Mouse (Mus musculus): ENCODE results near the gene Nkiras2.
"Not testable (repeated sequence)": the region's sequence is repeated elsewhere in the genome, so short reads cannot be mapped to it uniquely, and the experiment has no call there.

Nkiras2 gene

DNA sequence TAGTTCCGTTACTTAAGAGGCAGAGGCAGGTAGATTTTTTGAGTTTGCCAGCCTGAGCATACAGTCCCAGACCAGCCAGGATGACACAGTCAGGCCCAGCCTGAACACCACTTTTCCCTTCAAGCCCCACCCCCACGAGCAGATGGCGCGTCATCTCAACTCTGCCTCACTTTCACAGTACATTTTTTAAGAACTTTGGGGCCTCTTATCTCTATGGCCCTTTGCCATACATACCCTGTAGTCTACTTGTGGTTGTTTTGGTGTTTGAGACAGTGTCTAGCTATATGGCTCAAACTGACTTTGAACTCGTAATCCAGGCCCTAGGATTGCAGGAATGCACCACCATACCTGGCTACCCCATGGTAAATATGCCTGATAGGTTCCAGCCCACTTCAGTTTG is 9.0 kb downstream of the Nkiras2 start:
- no peak for DNase-seq (ENCODE audit: extremely low spot score)

DNA sequence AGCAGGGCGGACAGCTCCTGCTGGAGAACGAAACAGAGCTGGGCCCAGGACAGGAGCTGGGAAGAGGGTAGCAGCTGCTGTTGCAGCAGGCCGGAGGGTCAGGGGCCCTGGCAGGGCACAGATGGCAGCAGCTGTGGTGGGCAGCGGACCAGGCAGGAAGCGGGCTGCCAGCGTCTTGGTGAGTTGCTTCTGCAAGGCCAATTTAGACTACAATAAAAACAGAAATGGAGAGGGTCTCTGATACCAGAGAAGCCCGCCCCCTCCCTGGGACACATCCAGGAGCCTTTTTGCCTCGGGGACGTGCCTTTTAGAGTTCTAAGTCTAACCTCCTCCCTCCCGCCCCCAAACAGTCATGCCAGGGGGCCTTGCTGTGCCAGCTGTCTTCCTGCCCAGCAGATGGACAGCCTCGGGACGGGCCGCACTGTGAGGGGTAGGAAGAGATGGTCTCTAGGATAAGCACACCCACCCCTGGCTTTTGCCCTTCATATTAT is 9.9 kb downstream of the Nkiras2 start:
- DNase-seq (ENCODE audit: extremely low spot score) = no peak

- DNase-seq (ENCODE audit: extremely low spot score) = no peak
These were observed 15.5 kb downstream of the Nkiras2 start for GRCm38 (mm10) chr11:100634530-100634929.

- peak; percentile 61 for DNase-seq (ENCODE audit: extremely low spot score)
These were observed 21.3 kb downstream of the Nkiras2 start for GRCm38 (mm10) chr11:100640159-100640906.

- no peak for DNase-seq (ENCODE audit: extremely low spot score)
These were observed 24.9 kb downstream of the Nkiras2 start for GRCm38 (mm10) chr11:100643612-100644575.

DNA sequence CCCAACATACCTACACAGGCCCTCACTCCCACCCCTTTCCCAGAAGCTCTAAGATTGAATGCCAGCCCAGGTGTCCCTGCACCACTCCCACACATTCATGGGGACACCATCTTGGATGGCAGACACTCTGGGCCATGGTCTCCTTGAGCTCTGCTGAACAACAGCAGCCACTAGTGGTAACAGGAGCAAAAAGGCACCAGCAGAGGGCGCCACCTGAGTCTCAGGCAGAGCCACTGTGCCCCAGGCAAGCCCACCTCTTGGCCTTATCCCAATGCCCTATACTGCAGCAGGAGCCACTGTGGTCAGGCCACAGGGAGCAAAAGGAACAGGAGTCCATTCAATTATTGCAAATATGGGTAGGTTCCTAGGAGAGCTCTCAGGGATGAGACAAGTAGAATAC is 27.2 kb downstream of the Nkiras2 start:
- peak; percentile 48 for DNase-seq (ENCODE audit: extremely low spot score)

DNA sequence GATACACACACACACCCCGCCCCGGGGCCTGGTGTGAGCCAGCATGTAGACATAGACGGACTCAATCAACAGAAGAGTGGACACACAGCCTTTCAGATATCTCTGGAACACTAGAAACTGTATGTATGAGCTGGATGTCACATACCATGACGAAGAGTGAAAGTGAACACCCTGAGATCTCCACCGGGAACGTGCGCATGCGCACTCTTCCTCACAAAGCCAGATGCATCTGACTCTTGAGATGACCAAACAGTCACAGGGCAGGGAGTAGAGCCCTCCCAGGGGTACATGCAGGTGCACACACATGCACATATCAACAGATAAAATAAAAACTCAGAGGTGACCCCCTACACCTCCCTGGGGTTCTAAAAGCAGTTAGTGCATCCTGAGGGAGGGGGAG is 29.4 kb downstream of the Nkiras2 start:
- no peak for DNase-seq (ENCODE audit: extremely low spot score)

GRCm38 (mm10) chr11:100651205-100651604 is 32.2 kb downstream of the Nkiras2 start:
- DNase-seq (ENCODE audit: extremely low spot score) = no peak

GRCm38 (mm10) chr11:100651748-100652147 is 32.7 kb downstream of the Nkiras2 start:
- DNase-seq (ENCODE audit: extremely low spot score) = no peak

DNA sequence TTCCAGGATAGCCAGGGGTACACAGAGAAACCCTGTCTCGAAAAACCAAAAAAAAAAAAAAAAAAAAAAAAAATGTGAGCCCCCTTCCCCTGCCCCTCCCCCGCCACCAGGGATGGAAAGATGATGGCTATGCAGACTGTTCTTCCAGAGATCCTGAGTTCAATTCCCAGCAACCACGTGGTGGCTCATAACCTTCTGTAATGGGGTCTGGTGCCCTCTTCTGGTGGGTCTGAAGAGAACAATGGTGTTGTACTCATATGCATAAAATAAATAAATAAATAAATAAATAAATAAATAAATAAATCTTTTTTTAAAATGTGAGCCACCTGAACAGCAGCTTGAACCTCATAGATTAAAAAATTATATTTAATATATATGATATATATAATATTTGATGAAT is 36.5 kb downstream of the Nkiras2 start:
- DNase-seq (ENCODE audit: extremely low spot score) = not testable (repeated sequence)

DNA sequence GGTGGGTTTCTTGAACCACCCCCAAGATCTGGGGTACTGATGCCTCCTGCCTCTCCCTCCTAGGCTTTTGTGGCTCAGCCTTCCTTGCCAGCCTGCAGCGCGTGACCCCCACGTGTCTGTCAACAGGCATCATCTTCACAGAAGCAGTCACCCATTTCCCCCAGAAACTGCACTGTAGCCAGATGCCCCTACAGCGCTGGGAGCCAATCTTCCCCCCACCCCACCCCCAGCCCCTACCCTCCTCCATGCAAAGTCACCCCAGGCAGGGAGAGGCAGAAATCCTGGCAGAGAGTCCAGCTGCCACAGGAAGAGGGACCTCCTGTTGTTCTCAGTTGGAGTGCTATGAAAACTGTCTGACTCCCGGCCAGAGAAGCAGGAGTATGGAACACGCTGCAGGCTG is 37.4 kb downstream of the Nkiras2 start:
- DNase-seq (ENCODE audit: extremely low spot score) = peak; percentile 37

DNA sequence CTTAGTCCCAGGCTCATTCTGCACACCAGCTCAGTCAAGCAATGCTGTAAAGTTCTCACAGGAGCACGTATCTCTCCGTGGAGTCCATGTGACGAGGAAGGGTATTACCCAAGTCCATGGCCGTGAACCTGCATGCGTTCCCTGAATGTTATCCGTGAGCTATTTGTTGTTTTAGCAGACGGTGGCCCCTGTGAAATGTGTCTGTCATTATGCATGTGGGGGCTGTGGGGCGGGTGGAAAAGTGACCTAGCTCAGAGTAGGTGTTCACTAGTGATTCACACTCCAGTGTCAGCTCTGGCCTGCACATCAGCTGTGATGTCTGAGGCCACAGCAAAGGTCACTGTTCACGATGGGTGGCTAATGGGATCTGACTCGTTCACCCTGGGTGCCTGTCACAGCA is 40.8 kb downstream of the Nkiras2 start:
- DNase-seq (ENCODE audit: extremely low spot score) = no peak

- no peak for DNase-seq (ENCODE audit: extremely low spot score)
These were observed 52.0 kb downstream of the Nkiras2 start for GRCm38 (mm10) chr11:100671049-100671448.

- no peak for DNase-seq (ENCODE audit: extremely low spot score)
These were observed 52.9 kb downstream of the Nkiras2 start for GRCm38 (mm10) chr11:100671956-100672355.

DNA sequence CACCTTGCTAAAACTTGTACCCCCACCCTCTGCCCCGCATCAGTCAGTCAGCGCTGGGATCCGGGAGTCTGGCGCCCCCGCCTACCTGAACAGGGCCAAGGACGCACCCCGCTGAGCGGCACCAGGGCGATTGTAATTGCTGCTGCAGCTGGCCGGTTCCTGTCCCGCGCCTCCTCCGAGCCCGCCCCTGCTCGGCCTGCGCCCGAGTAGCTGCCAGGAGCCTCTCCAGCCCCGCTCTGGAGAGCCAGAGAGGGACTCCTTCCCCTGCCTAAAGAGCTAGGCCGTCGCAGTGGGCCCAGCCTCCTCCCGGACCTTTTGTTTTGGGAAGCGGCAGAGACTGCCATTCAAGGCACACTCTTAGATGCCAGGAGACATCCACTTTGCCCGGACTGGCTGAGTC is 54.1 kb downstream of the Nkiras2 start:
- DNase-seq (ENCODE audit: extremely low spot score) = peak; percentile 39

All from embryo, embryonic 9.5 days (tissue).